Mouse (Mus musculus) cortical plate, adult 2 months (tissue): Measurements from ENCODE around the gene Fam219a.

Source experiments
- CTCF ChIP-seq: fragments of 200-500 bp; IDR thresholded peaks from 2 replicates; pipeline ENCODE4 v1.5.1; 2011; ENCODE audit warnings: mild to moderate bottlenecking, control low read depth, low read length; ENCODE audit not compliant: insufficient read depth; ENCODE audit errors: extremely low read depth
- POLR2A ChIP-seq: fragments of 200-500 bp; IDR thresholded peaks from 2 replicates; pipeline ENCODE4 v1.6.1; 2011; ENCODE audit warnings: mild to moderate bottlenecking, low read length, control low read depth; ENCODE audit not compliant: insufficient read depth; ENCODE audit errors: extremely low read depth

DNA sequence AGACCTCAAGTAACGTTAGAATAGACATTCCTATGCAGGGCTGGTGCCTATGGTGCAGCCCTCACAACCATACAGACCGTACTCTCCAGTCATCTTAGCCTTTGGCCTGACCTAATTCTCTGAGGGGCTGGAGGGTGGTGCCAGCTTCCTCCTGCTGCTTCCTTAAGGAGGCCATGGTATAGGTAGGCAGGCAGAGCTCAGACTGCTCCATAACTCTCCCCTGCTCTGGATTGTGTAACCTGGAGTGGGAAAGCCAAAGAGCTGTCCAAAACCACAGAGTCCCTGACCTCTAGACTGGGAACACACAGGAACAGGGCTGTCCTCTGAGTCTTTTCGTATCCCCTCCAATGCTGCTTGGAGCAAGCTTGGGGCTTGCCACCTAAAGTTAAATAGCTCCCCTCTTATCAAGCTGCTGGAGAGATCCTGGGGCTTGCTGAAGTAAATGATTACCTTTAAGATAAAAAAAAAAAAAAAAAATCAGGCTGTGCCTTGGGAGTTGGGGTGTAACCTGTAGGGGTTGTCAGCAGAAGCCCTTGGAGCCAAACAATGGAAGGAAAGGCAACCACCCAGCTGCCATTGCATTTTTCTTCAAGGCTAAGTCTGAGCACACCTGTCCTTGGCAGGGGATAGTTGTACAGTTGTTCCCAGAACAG, 75.7 kb downstream of the Fam219a start:
- TF ChIP-seq POLR2A, result no peak
- no peak for TF ChIP-seq CTCF
